Mouse (Mus musculus) intestine, postnatal 0 days (tissue): ENCODE measurements around the gene Krt8. TPM values are rescaled to one million over a fixed set of nuclear protein-coding genes. Genes with fewer than 3 reads are reported as not detected.

Experiments used
- ATAC-seq: fragments of 200-750 bp; cut with Nextera tagmentation; 2 replicates; pipeline ENCODE4 v1.8.0; 2017; ENCODE audit warnings: mild to moderate bottlenecking, moderate TSS enrichment, moderate library complexity
- H3K27ac ChIP-seq: fragments of 300-500 bp; sonication (generic); 2 replicates; pipeline ENCODE4 v1.5.1; 2014; ENCODE audit warnings: mild to moderate bottlenecking, low read depth, low read length, moderate library complexity
- H3K27me3 ChIP-seq: fragments of 300-500 bp; sonication (generic); replicated peaks from 2 replicates; pipeline ENCODE4 v1.6.1; 2014; ENCODE audit warnings: low read length, mixed read lengths; ENCODE audit not compliant: control insufficient read depth, insufficient read depth
- H3K36me3 ChIP-seq: fragments of 300-500 bp; sonication (generic); 2 replicates; pipeline ENCODE4 v1.6.1; 2014; ENCODE audit warnings: mild to moderate bottlenecking, moderate library complexity; ENCODE audit not compliant: control insufficient read depth, insufficient read depth
- H3K4me1 ChIP-seq: fragments of 300-500 bp; sonication (generic); replicated peaks from 2 replicates; pipeline ENCODE4 v1.6.1; 2014; ENCODE audit warnings: antibody characterized with exemption, low read length, mixed read lengths; ENCODE audit not compliant: control insufficient read depth, insufficient read depth
- H3K4me2 ChIP-seq: fragments of 300-500 bp; sonication (generic); replicated peaks from 2 replicates; pipeline ENCODE4 v1.6.1; 2014; ENCODE audit warnings: low read depth, mild to moderate bottlenecking, moderate library complexity
- H3K4me3 ChIP-seq: fragments of 300-500 bp; sonication (generic); 2 replicates; pipeline ENCODE4 v1.5.1; 2014; ENCODE audit warnings: low read depth, low read length
- H3K9ac ChIP-seq: fragments of 300-500 bp; sonication (generic); 2 replicates; pipeline ENCODE4 v1.6.1; 2014; ENCODE audit warnings: mild to moderate bottlenecking, low read depth, low read length
- H3K9me3 ChIP-seq: fragments of 300-500 bp; sonication (generic); 2 replicates; pipeline ENCODE4 v1.6.1; 2016; ENCODE audit warnings: mixed run types; ENCODE audit not compliant: control insufficient read depth
- CTCF ChIP-seq: sonication (generic); IDR thresholded peaks from 2 replicates; pipeline ENCODE4 v1.5.1; 2016; ENCODE audit warnings: low read depth, mild to moderate bottlenecking, control low read depth, antibody characterized with exemption, moderate library complexity
- WGBS: fragments of 180-500 bp; shearing (Covaris S2); extraction: QIAGEN DNeasy Blood & Tissue Kit; methylation state at CpG from one replicate; pipeline ENCODE4 v1.1.7; 2014; 5-methylcytosine and 5-hydroxymethylcytosine counted together
- polyA plus RNA-seq: library from polyadenylated mRNA; unstranded; fragments of >200 nt; fragmentation: Nextera tagmentation; extraction: Ambion mirVana; gene quantifications from 2 replicates; pipeline ENCODE4 v1.2.1, GENCODE M21; 2015

Gene Krt8
- 940 and 1,037 TPM in 2 replicates for polyA plus RNA-seq

DNA sequence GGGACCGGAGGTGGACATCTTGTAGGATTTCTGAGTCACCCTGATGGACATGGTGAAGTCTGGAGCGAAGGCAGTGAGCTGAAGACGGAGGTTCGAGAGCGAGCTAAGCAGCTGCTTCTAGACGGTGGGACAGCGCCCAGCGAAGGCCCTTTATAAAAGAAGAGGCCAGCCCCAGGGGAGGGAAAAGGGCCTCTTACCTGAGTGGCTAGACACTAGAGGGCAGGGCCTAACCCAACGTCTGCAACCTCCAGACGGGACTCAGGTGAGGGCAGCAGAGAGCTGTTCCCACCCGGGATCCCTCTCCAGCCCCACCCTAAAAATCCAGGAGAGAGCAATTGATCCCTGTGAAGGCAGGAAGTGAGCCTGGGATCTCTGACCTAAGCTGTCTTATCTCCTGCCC lies at the start of gene Krt8:
Gene Krt8 (minus strand): TSS at position 294 of the 400 bp plus-strand sequence.
- TF ChIP-seq CTCF = peak; percentile 85
- Histone ChIP-seq H3K4me1 (peaks cover 11% of the 10 kb centered on the region), H3K27me3 (no peaks in the 10 kb centered on the region), H3K4me2 (peak within 1 kb of the TSS; percentile 74), H3K9me3 (no peaks in the 10 kb centered on the region), H3K9ac (peak within 1 kb of the TSS; percentile 60), H3K4me3 (peak within 1 kb of the TSS; percentile 67), H3K27ac (peak within 1 kb of the TSS; percentile 83), H3K36me3 (peaks cover 12% of the 10 kb centered on the region; the same call in 1 of the 2 replicates)
- WGBS = 27% methylated on average over 10 of the region's 11 CpGs
- ATAC-seq = peak; percentile 78

DNA sequence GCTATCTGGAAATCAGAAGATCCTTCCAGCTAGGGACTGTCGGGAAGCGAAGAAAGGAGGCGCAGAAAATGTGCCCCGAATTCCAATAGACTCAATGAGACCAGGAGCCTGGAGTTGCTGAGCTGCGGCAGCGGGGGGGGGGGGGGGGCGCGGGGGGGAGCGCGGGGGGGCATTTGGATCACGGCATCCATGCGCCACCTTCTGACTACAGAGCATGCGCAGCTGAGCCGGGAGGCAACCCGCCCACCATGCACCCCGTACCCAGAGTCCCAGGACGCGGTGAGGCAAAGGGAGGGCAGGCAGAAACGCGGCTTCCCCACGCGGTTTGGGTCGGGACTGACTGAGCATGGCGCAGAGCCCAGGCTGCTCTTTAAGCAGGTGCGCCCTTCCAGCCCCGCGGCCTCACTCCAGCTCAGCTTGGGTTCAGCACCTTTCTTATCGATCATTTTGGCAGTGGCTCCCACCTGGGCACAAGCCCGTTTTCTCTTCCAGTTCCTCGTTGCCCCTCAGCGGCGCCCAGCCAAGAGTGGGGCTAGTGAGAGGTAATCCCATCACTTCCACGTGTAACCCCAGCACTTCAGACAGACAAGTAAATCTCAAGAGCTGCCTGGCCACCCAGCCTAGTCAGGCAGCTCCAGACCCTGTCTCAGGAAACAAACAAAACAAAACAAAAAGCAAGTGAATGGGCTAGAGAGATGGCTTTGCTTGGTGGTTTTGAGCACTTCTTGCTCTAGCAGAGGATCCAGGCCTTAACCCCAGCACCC lies 47.8 kb upstream of the Krt8 start:
- WGBS = under 1% methylated on average over 24 of the region's 33 CpGs
- TF ChIP-seq CTCF = peak; percentile 39

DNA sequence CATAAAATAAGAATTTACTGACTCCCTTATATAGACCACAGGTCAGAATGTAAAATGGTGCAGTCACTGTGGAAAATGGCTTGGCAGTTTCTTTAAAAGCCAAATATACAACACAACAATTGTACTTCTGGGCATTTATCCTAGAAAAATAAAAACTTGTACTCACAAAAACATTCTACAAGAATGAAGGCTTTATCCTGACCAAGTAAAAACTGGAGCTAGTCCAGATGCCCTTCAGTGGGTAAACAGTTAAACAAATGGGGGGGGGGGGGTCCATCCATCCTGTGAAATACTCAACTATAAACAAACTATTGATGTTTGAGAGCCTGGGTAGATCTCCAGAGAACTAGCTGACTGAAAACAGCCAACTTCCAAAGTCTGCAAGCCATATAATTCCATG lies 45.6 kb upstream of the Krt8 start:
- no peak for TF ChIP-seq CTCF
- Histone ChIP-seq H3K4me3 (no peak overlapping the region), H3K9me3 (no peaks in the 10 kb centered on the region), H3K4me2 (no peak overlapping the region), H3K27ac (no peak overlapping the region), H3K36me3 (no peaks in the 10 kb centered on the region), H3K27me3 (no peaks in the 10 kb centered on the region), H3K4me1 (no peaks in the 10 kb centered on the region), H3K9ac (no peak overlapping the region)
- no peak for ATAC-seq

More for the DNA sequence above, 47.8 kb upstream of the Krt8 start:
- no peaks in the 10 kb centered on the region for H3K36me3 ChIP-seq
- H3K4me2 ChIP-seq = peak overlapping the region; percentile 77
- H3K9ac ChIP-seq = peak overlapping the region; percentile 17; the same call in 1 of the 2 replicates
- peak; percentile 63 for ATAC-seq
- H3K4me3 ChIP-seq = peak overlapping the region; percentile 39
- H3K9me3 ChIP-seq = no peaks in the 10 kb centered on the region
- H3K27me3 ChIP-seq = no peaks in the 10 kb centered on the region
- H3K4me1 ChIP-seq = no peaks in the 10 kb centered on the region
- H3K27ac ChIP-seq = no peak overlapping the region

DNA sequence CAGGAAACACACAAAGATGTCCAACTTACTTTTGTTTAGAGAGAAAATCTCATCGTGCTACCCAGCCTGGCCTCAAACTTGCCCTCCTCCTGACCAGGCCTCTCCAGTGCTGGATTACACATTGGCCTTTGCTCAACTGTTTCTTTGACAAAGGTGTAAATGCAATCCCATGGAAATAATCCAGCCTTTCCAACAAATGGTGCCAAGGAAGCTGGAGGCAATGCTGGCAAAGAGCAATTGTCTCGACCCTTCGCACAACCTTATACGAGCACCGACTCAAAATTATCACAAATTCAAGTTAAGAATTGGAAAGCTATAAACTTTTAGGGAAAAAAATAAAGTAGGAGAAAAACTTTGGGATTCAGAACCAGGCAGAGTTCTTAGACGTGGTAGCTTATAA lies 43.7 kb upstream of the Krt8 start:
- H3K4me2 ChIP-seq = no peak overlapping the region
- no peak overlapping the region for H3K9ac ChIP-seq
- no peaks in the 10 kb centered on the region for H3K27me3 ChIP-seq
- H3K4me1 ChIP-seq = no peaks in the 10 kb centered on the region
- no peaks in the 10 kb centered on the region for H3K36me3 ChIP-seq
- H3K27ac ChIP-seq = no peak overlapping the region
- H3K9me3 ChIP-seq = no peaks in the 10 kb centered on the region
- 89% methylated on average over 6 of the region's 6 CpGs for WGBS
- no peak for ATAC-seq
- H3K4me3 ChIP-seq = no peak overlapping the region
- TF ChIP-seq CTCF = no peak

DNA sequence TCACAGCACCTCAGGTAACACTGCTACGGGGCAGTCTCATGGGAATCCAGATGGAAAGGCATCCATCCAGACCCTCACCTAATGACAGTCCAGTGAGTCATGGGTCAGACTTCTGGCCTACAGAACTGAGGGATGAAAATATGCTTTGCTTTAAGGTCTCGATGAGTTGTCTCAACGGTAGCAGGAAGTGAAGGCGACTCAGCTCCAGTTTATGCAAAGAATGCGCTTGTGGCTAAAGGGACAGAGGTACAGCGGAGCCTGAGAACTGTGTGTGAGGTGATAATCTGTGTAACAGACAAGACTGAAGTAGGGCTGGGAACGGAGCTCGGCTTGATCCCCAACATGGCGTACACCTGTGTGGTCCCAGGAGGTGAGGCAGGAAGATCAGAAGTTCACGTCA lies 41.4 kb upstream of the Krt8 start:
- no peak overlapping the region for H3K4me2 ChIP-seq
- H3K9ac ChIP-seq = no peak overlapping the region
- no peaks in the 10 kb centered on the region for H3K4me1 ChIP-seq
- no peak for TF ChIP-seq CTCF
- no peak for ATAC-seq
- WGBS = 87% methylated on average over 10 of the region's 10 CpGs
- H3K4me3 ChIP-seq = no peak overlapping the region
- no peaks in the 10 kb centered on the region for H3K9me3 ChIP-seq
- H3K27me3 ChIP-seq = no peaks in the 10 kb centered on the region
- H3K27ac ChIP-seq = no peak overlapping the region
- no peaks in the 10 kb centered on the region for H3K36me3 ChIP-seq

DNA sequence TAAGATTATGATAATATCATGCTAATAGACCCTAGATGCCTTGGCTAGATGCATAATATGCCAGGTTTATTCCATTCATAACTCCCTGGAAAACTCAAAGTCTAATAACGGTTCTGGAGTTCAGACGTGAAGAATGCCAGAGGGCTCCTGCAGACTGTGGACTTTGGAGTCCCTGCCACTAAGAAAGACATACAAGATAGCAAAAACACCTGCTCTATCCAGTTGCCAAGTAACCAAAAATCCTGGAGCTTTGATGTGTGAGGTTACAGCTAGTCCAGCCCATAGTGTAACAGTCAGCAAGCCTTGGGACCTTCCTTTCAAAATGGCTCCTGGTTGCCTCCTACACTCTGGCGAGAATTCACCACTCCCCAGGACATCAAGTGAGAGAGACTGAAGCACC lies 40.5 kb upstream of the Krt8 start:
- peak; percentile 89 for ATAC-seq
- no peaks in the 10 kb centered on the region for H3K27me3 ChIP-seq
- no peak overlapping the region for H3K4me2 ChIP-seq
- peak overlapping the region; percentile 2; the same call in 1 of the 2 replicates for H3K27ac ChIP-seq
- H3K4me1 ChIP-seq = no peaks in the 10 kb centered on the region
- H3K36me3 ChIP-seq = no peaks in the 10 kb centered on the region
- H3K9ac ChIP-seq = no peak overlapping the region
- no peaks in the 10 kb centered on the region for H3K9me3 ChIP-seq
- 33% methylated on average over 3 of the region's 3 CpGs for WGBS
- no peak overlapping the region for H3K4me3 ChIP-seq
- no peak for TF ChIP-seq CTCF
